Mouse (Mus musculus) gastrocnemius, postnatal 25 days (tissue): ENCODE measurements at regions not wholly inside any gene's neighbourhood (a gene's known extent, or its start where the extent isn't known, plus 50 kb on each side); places are given as distances from the start of the nearest gene placed in this dataset.
"Not testable (repeated sequence)": the region's sequence is repeated elsewhere in the genome, so short reads cannot be mapped to it uniquely, and the experiment has no call there.

Experiments
- DNase-seq: peaks from one replicate; pipeline ENCODE4 v3.0.0; 2022

- DNase-seq, result peak; percentile 5
Observed at GRCm38 (mm10) chr15:89730320-89730719, 111.3 kb downstream of the Syt10 start.

GRCm38 (mm10) chr15:89724356-89724755, 117.3 kb downstream of the Syt10 start:
- DNase-seq, result no peak

- no peak for DNase-seq
Observed at GRCm38 (mm10) chr15:89697221-89697620, 105.5 kb upstream of the Rabl2 start.

GRCm38 (mm10) chr15:89676366-89676765, 84.6 kb upstream of the Rabl2 start:
- no peak for DNase-seq

GRCm38 (mm10) chr15:89656558-89656957, 64.8 kb upstream of the Rabl2 start:
- not testable (repeated sequence) for DNase-seq
